Mouse (Mus musculus) CH12.LX (cell line): ENCODE data around the gene Pds5b. TPM values are rescaled to one million over a fixed set of nuclear protein-coding genes. Genes with fewer than 3 reads are reported as not detected.
"Not testable (repeated sequence)": the region's sequence is repeated elsewhere in the genome, so short reads cannot be mapped to it uniquely, and the experiment has no call there.

Experiments
- DNase-seq: peaks from one replicate; pipeline ENCODE4 v3.0.0-alpha.2; 2013; ENCODE audit errors: extremely low read depth
- H3K27ac ChIP-seq: 2 replicates; pipeline ENCODE4 v1.5.1; 2012; ENCODE audit warnings: low read depth, mild to moderate bottlenecking, control low read depth, moderate library complexity; ENCODE audit not compliant: insufficient read depth
- H3K27me3 ChIP-seq: replicated peaks from 2 replicates; pipeline ENCODE3; 2012; ENCODE audit warnings: inconsistent platforms
- H3K36me3 ChIP-seq, 2 experiments: replicated peaks in 1 of 2; 2 replicates each; pipeline versions ENCODE3 to v1.6.1; 2012; ENCODE audit warnings: inconsistent platforms in 1 of 2, low read length in 1 of 2, mild to moderate bottlenecking in 1 of 2, mixed read lengths in 1 of 2, moderate library complexity in 1 of 2; ENCODE audit not compliant: control insufficient read depth in 1 of 2, insufficient read depth in 1 of 2
- H3K4me1 ChIP-seq, 2 experiments: 2 replicates each; pipeline ENCODE4 v1.6.1; 2012; ENCODE audit warnings: inconsistent platforms in 1 of 2, moderate library complexity in 1 of 2; ENCODE audit not compliant: insufficient read depth in 2 of 2, control insufficient read depth in 1 of 2
- H3K4me2 ChIP-seq: 2 replicates; pipeline ENCODE4 v1.6.1; 2012; ENCODE audit warnings: low read depth, mild to moderate bottlenecking, control low read depth; ENCODE audit not compliant: poor library complexity, insufficient read depth, severe bottlenecking
- H3K4me3 ChIP-seq, 3 experiments: fragments of 150-350 bp in 1 of 3; sonication (generic) in 1 of 3; replicated peaks in 1 of 3; 2 replicates each; pipeline versions ENCODE3 to v1.5.1; 2011 to 2012; ENCODE audit warnings: low read depth in 2 of 3, low read length in 2 of 3, mild to moderate bottlenecking in 2 of 3, moderate library complexity in 2 of 3, control low read depth in 1 of 3, improper control_type of control experiment in 1 of 3, inconsistent platforms in 1 of 3, mixed read lengths in 1 of 3; ENCODE audit not compliant: poor library complexity in 1 of 3
- H3K79me2 ChIP-seq: replicated peaks from 2 replicates; pipeline ENCODE4 v1.6.1; 2012; ENCODE audit warnings: mild to moderate bottlenecking, moderate library complexity; ENCODE audit not compliant: control insufficient read depth, poor library complexity, insufficient read depth, severe bottlenecking; ENCODE audit errors: extremely low read depth
- H3K9ac ChIP-seq: 2 replicates; pipeline ENCODE4 v1.6.1; 2012; ENCODE audit warnings: low read depth, mild to moderate bottlenecking, control low read depth, moderate library complexity; ENCODE audit not compliant: insufficient read depth
- H3K9me3 ChIP-seq: replicated peaks from 2 replicates; pipeline ENCODE3; 2012; ENCODE audit warnings: low read length, inconsistent platforms, mixed read lengths
- EP300 ChIP-seq: IDR thresholded peaks from 2 replicates; pipeline ENCODE4 v1.6.1; 2011; ENCODE audit warnings: low read length, improper control_type of control experiment
- ETS1 ChIP-seq: conservative IDR thresholded peaks from 2 replicates; pipeline ENCODE4 v1.6.1; 2012; ENCODE audit warnings: low read depth, mild to moderate bottlenecking, inconsistent platforms, low read length, improper control_type of control experiment, moderate library complexity
- JUN ChIP-seq: IDR thresholded peaks from 2 replicates; pipeline ENCODE4 v1.6.1; 2011; ENCODE audit warnings: low read depth, mild to moderate bottlenecking, low read length, improper control_type of control experiment, moderate library complexity; ENCODE audit not compliant: insufficient read depth
- MAZ ChIP-seq: IDR thresholded peaks from 2 replicates; pipeline ENCODE4 v1.6.1; 2012; ENCODE audit warnings: low read depth, mild to moderate bottlenecking, inconsistent platforms, low read length, improper control_type of control experiment, moderate library complexity
- NELFE ChIP-seq: IDR thresholded peaks from 2 replicates; pipeline ENCODE4 v1.6.1; 2011; ENCODE audit warnings: low read depth, low read length, improper control_type of control experiment
- PAX5 ChIP-seq: IDR thresholded peaks from 2 replicates; pipeline ENCODE4 v1.6.1; 2012; ENCODE audit warnings: low read length, inconsistent platforms, mixed read lengths
- POLR2AphosphoS2 ChIP-seq: IDR thresholded peaks from 2 replicates; pipeline ENCODE4 v1.6.1; 2011; ENCODE audit warnings: low read depth, low read length, improper control_type of control experiment
- RCOR1 ChIP-seq: conservative IDR thresholded peaks from 2 replicates; pipeline ENCODE4 v1.6.1; 2012; ENCODE audit warnings: low read depth, mild to moderate bottlenecking, inconsistent platforms, low read length, improper control_type of control experiment
- TCF12 ChIP-seq: IDR thresholded peaks from 2 replicates; pipeline ENCODE4 v1.6.1; 2014; ENCODE audit warnings: low read depth, mild to moderate bottlenecking, inconsistent platforms, low read length, improper control_type of control experiment
- USF1 ChIP-seq: IDR thresholded peaks from 2 replicates; pipeline ENCODE4 v1.6.1; 2014; ENCODE audit warnings: low read depth, mild to moderate bottlenecking, inconsistent platforms, low read length, improper control_type of control experiment
- USF2 ChIP-seq: conservative IDR thresholded peaks from 2 replicates; pipeline ENCODE4 v1.6.1; 2011; ENCODE audit warnings: low read depth, low read length, improper control_type of control experiment
- dilution Hi-C: fragments of 300-500 bp; cut with MboI; formaldehyde crosslinking; loops from 2 replicates; pipeline ENCODE4 v1.14.3; 2020; ENCODE audit warnings: low sequenced_read_pairs; ENCODE audit not compliant: extremely low pct_unique_long_range_greater_than_20kb, extremely low pct_ligation_motif_present
- in situ Hi-C: fragments of 300-500 bp; cut with MboI; formaldehyde crosslinking; loops from 3 replicates; pipeline ENCODE4 v1.14.3; 2019; ENCODE audit warnings: low sequenced_read_pairs, low pct_ligation_motif_present, low pct_unique_long_range_greater_than_20kb, mixed read lengths
- polyA plus RNA-seq: library from polyadenylated mRNA; unstranded; fragments of >175 nt; gene quantifications from 2 replicates; pipeline ENCODE4 v1.2.1, GENCODE M21; 2012; ENCODE audit warnings: low read depth; ENCODE audit not compliant: insufficient read length
- total RNA-seq, 2 experiments: library from RNA; depleted of rRNA; stranded (reverse); fragments of 300-350 nt in 1 of 2; fragments of >200 nt in 1 of 2; gene quantifications; 2 replicates each; pipeline ENCODE4 v1.2.3; 2012 to 2014

The Pds5b gene
- total and polyA plus RNA-seq, 3 experiments = 14.3 to 31.1 (median 27.4) TPM

DNA sequence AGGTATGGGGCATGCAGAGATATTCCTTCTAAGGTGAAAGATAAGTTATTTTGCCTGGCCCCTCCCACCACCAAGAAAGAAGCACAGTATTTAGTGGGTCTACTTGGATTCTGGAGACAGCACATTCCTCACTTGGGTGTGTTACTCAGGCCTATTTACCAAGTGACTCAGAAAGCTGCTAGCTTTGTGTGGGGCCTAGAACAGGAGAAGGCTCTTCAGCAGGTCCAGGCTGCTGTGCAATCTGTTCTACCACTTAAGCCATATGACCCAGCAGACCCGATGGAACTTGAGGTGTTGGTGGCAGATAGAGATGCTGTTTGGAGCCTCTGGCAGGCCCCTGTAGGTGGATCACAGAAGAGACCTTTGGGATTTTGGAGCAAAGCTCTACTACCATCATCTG is 33.1 kb downstream of the Pds5b start:
- H3K27me3 ChIP-seq, H3K4me3 ChIP-seq, H3K9me3 ChIP-seq, H3K27ac ChIP-seq, in situ Hi-C loops, H3K9ac ChIP-seq, DNase-seq, H3K4me2 ChIP-seq, dilution Hi-C loops, H3K4me1 ChIP-seq, H3K79me2 ChIP-seq: not testable (repeated sequence)
- peaks cover 0 to 19% of the 10 kb centered on the region in 2 experiments for H3K36me3 ChIP-seq

DNA sequence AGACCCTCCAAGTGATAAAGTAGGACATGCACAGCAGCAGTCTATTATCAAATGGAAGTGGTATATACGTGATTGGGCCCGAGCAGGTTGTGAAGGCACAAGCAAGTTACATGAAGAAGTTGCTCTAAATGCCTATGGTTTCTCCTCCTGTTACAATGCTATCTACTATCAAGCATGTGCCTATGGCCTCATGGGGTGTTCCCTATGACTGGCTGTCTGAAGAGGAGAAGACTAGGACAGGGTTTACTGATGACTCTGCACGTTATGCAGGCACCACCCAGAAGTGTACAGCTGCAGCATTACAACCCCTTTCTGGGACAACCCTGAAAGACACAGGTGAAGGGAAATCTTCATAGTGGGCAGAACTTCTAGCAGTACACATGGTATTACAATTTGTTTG is 33.6 kb downstream of the Pds5b start:
- Histone ChIP-seq H3K79me2 (peaks cover 11% of the 10 kb centered on the region; the same call in 1 of the 2 replicates), H3K36me3 (peaks cover 0 to 19% of the 10 kb centered on the region in 2 experiments)
- H3K27me3 ChIP-seq, H3K9ac ChIP-seq, H3K4me1 ChIP-seq, in situ Hi-C loops, DNase-seq, H3K4me3 ChIP-seq, H3K4me2 ChIP-seq, H3K9me3 ChIP-seq, H3K27ac ChIP-seq, dilution Hi-C loops: not testable (repeated sequence)

DNA sequence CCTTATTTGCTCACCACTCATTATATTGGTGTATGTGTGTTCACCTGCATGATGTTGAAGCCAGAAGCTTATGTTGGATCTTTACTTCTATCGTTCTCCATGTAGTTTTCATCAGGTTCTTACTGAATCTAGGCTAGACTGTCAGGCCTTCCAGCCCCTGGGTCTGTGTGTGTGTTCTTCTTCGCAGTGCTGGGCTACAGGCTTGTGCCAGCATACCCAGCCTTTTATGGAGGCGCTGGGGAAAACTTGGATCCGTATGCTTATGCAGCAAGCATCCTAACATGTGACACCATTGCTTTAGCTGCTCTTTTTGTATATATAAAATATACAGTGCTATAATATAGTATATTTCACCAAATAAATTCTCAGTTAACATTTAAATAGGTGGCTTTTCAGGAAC is 38.0 kb downstream of the Pds5b start:
- no peak overlapping the region for H3K4me2 ChIP-seq
- H3K4me1 ChIP-seq = peaks cover 0 to 9% of the 10 kb centered on the region in 2 experiments; a peak in 1 of 4 replicates
- TF ChIP-seq PAX5 = no peak
- TF ChIP-seq RCOR1 = no peak
- TF ChIP-seq POLR2AphosphoS2 = no peak
- no peak overlapping the region for H3K27ac ChIP-seq
- H3K4me3 ChIP-seq = no peak overlapping the region
- H3K9ac ChIP-seq = no peak overlapping the region
- dilution Hi-C loops = no loop called here
- no peak for DNase-seq
- peaks cover 6% of the 10 kb centered on the region; the same call in 1 of the 2 replicates for H3K79me2 ChIP-seq
- peaks cover 0 to 16% of the 10 kb centered on the region in 2 experiments for H3K36me3 ChIP-seq
- no peaks in the 10 kb centered on the region for H3K9me3 ChIP-seq
- no peaks in the 10 kb centered on the region for H3K27me3 ChIP-seq
- in situ Hi-C loops = no loop called here

- dilution Hi-C loops = no loop called here
- H3K4me3 ChIP-seq = no peak overlapping the region
- peaks cover 0 to 17% of the 10 kb centered on the region in 2 experiments; a peak in 2 of 4 replicates for H3K4me1 ChIP-seq
- no peak overlapping the region for H3K4me2 ChIP-seq
- no peaks in the 10 kb centered on the region for H3K9me3 ChIP-seq
- no peak for DNase-seq
- peaks cover 6% of the 10 kb centered on the region for H3K79me2 ChIP-seq
- peaks cover 0 to 12% of the 10 kb centered on the region in 2 experiments for H3K36me3 ChIP-seq
- TF ChIP-seq ETS1 (no peak), MAZ (no peak), NELFE (no peak), JUN (no peak), POLR2AphosphoS2 (no peak), USF1 (no peak), TCF12 (no peak), EP300 (no peak), USF2 (no peak), PAX5 (no peak)
- in situ Hi-C loops = no loop called here
- no peak overlapping the region for H3K9ac ChIP-seq
- no peaks in the 10 kb centered on the region for H3K27me3 ChIP-seq
- H3K27ac ChIP-seq = no peak overlapping the region
Measured at GRCm38 (mm10) chr5:150713431-150713830, 39.9 kb downstream of the Pds5b start.
